In the genomic region with DNA sequence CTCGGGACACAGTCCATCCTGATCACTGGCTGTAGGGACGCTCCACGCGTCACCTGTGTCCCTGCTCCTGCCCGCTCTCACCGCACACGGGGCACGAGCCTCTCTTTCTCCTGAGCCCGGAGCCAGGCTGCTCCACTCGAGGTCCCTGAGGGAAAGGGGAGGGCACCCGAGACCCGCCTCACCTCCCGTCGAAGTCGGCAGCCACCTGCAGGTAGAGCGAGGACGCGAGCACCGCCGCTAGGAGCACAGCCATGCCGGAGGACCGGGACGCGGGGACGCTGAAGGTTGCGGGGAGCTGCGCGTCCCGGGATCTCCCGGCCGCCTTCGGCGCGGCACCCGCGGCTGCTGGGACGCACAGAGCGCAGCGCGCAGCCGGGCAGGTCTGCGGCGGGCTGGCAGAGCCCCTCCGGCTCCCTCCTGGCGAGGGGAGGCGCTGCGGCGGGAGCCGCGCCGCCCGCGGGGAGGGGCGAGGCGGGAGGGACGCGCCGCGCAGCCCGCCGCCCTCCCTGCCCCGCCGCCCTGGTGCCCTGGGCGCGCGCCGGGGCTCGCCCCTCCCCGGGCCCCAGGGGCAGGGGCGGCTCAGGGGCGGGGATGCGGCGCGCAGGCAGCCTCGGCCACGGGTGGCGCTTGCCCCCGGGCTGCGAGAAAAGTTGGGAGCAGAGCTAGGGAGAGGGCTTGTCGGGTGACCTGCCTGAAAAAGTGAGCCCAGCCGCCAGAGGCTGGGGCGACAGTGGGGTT, we compare ENCODE assay signal across 8 mouse cellular contexts. TPM values are rescaled to one million over a fixed set of nuclear protein-coding genes. Genes with fewer than 3 reads are reported as not detected.
A peak's percentile ranks its signal among the peaks of the same experiment; 100 is the strongest.
DNase-seq lines count a peak whose midpoint lies in the region; ATAC-seq lines count a peak whose summit lies in the region.

A gene (minus strand): TSS at position 501 of the 738 bp plus-strand sequence.

- H3K36me3 ChIP-seq in heart, embryonic 10.5 days, result peaks cover 4% of the 10 kb centered on the region; the same call in 1 of the 2 replicates
- no peaks in the 10 kb centered on the region for H3K36me3 ChIP-seq in kidney, embryonic 14.5 days (ENCODE audit: control insufficient read depth, insufficient read depth, low read length)
- H3K36me3 ChIP-seq in liver, embryonic 12.5 days, result no peaks in the 10 kb centered on the region

- 2% methylated on average over 75 of the region's 82 CpGs for WGBS in heart, embryonic 10.5 days
- under 1% methylated on average over 50 of the region's 82 CpGs for WGBS in kidney, embryonic 14.5 days
- WGBS in liver, embryonic 12.5 days (ENCODE audit: insufficient replicate concordance), result under 1% methylated on average over 58 of the region's 82 CpGs

- peak within 1 kb of the TSS; percentile 83 for H3K4me3 ChIP-seq in heart, embryonic 10.5 days
- peak within 1 kb of the TSS; percentile 75 for H3K4me3 ChIP-seq in kidney, embryonic 14.5 days (ENCODE audit: low read length)
- peak within 1 kb of the TSS; percentile 60 for H3K4me3 ChIP-seq in liver, embryonic 12.5 days

- ATAC-seq in kidney, embryonic 14.5 days (ENCODE audit: low FRiP score, low TSS enrichment), result peak; percentile 87
- peak; percentile 72 for ATAC-seq in liver, embryonic 12.5 days

- peaks cover 10% of the 10 kb centered on the region; the same call in 1 of the 2 replicates for H3K27me3 ChIP-seq in heart, embryonic 10.5 days (ENCODE audit: insufficient read depth, poor library complexity, severe bottlenecking)
- H3K27me3 ChIP-seq in kidney, embryonic 14.5 days (ENCODE audit: control insufficient read depth, insufficient read depth, low read length), result peaks cover 4% of the 10 kb centered on the region; the same call in 1 of the 2 replicates
- H3K27me3 ChIP-seq in liver, embryonic 12.5 days (replicated peaks), result peaks cover 56% of the 10 kb centered on the region

- peak; percentile 56 for DNase-seq in heart, adult 11 months
- DNase-seq in heart, adult 8-10 months (ENCODE audit: low spot score), result no peak
- DNase-seq in brain, adult 2 months (ENCODE audit: low read depth, low spot score), result peak; percentile 22
- no peak for DNase-seq in heart, embryonic 10.5 days (ENCODE audit: low spot score)
- DNase-seq in neural tube, embryonic 10.5 days (ENCODE audit: extremely low spot score, low spot score), result peak; percentile 49
- DNase-seq in thymus, postnatal 25 days, result peak; percentile 29

- no peaks in the 10 kb centered on the region for H3K9me3 ChIP-seq in heart, embryonic 10.5 days
- H3K9me3 ChIP-seq in kidney, embryonic 14.5 days (ENCODE audit: control insufficient read depth, low read length), result no peaks in the 10 kb centered on the region
- no peaks in the 10 kb centered on the region for H3K9me3 ChIP-seq in liver, embryonic 12.5 days (replicated peaks)

- H3K27ac ChIP-seq in heart, embryonic 10.5 days, result peak within 1 kb of the TSS; percentile 88
- H3K27ac ChIP-seq in kidney, embryonic 14.5 days (ENCODE audit: low read depth, low read length), result no peak within 1 kb of the TSS; the same call in 1 of the 2 replicates
- H3K27ac ChIP-seq in liver, embryonic 12.5 days, result no peak within 1 kb of the TSS

- H3K4me2 ChIP-seq in kidney, embryonic 14.5 days (replicated peaks; ENCODE audit: low read depth, low read length), result peak within 1 kb of the TSS; percentile 98
- H3K4me2 ChIP-seq in liver, embryonic 12.5 days, result peak within 1 kb of the TSS; percentile 83

- peaks cover 32% of the 10 kb centered on the region for H3K4me1 ChIP-seq in heart, embryonic 10.5 days
- no peaks in the 10 kb centered on the region for H3K4me1 ChIP-seq in kidney, embryonic 14.5 days (ENCODE audit: control insufficient read depth, insufficient read depth, low read length)
- H3K4me1 ChIP-seq in liver, embryonic 12.5 days, result peaks cover 10% of the 10 kb centered on the region

- H3K9ac ChIP-seq in kidney, embryonic 14.5 days (ENCODE audit: low read depth, low read length), result peak within 1 kb of the TSS; percentile 74
- H3K9ac ChIP-seq in liver, embryonic 12.5 days, result peak within 1 kb of the TSS; percentile 27; the same call in 1 of the 2 replicates

RNA-seq across cellular contexts. Expression of the gene that starts here (rescaled TPM):
- 1 to 10 TPM; 1.4 to 2.4 (median 1.9) TPM for total RNA-seq in heart, adult 8-10 months (2022)
- polyA plus RNA-seq in heart, embryonic 10.5 days (2016; fragmentation: Nextera tagmentation; extraction: Ambion mirVana), result 23.9 and 26.3 TPM in 2 replicates
- 39.1 and 102 TPM in 2 replicates for polyA plus RNA-seq in kidney, embryonic 14.5 days (2014; fragmentation: Nextera tagmentation; extraction: Ambion mirVana)
- 2.7 and 3.3 TPM in 2 replicates for polyA plus RNA-seq in liver, embryonic 12.5 days (2016; fragmentation: Nextera tagmentation; extraction: Ambion mirVana)

Comparison
In these comparisons a context has a peak if more than half of its experiments do, and no peak if none do; other contexts are left out.
1. DNase-seq: peak in heart, adult 11 months (single experiment), brain, adult 2 months (single experiment), neural tube, embryonic 10.5 days (single experiment) and thymus, postnatal 25 days (single experiment); none in heart, adult 8-10 months (single experiment) and heart, embryonic 10.5 days (single experiment).
2. Peak in every context shown above with its lines, with median percentiles within 50 percentile points of each other: H3K4me3 ChIP-seq.